Mouse (Mus musculus) mature B cell (primary cell): ENCODE measurements around the gene Gapvd1.

Experiments
- in situ Hi-C: fragments of 300-500 bp; cut with MboI; formaldehyde crosslinking; loops from 2 replicates; pipeline ENCODE4 v1.14.3; 2019

The Gapvd1 gene

DNA sequence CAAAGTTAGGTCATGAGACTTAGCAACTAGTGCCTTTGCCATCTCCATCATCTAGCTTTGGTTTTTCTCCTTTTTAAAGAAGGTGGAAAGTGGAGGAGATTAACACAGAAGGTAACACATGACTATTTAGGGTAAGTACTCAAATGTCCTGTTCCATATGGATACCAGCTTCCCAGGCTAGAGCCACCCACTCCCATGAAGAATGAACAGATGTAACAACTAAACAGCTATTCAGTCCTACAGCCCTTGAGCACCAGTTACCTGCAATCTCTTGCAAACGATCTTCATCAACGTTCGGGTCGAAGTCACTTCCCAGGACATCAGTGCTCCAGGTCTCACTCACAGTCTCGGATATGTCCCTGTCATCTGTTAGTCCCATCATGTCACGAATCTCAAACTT is 43.1 kb downstream of the Gapvd1 start:
- in situ Hi-C loops, result no loop called here

DNA sequence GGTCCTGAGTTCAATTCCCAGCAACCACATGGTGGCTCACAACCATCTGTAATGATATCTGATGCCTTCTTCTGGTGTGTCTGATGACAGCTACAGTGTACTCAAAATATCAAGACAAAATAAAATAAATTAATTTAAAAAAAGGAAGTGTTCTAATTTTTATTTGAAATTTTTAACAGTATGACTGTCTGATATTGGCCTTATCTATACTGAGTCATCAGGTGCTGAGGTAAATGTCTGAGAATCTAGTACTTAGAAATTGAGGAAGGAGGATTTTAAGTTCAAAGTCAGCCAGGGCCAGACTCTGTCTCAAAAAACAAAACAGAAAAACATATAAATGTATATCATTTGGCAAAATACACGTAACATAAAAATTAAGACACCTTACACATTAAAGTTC is 46.4 kb downstream of the Gapvd1 start:
- in situ Hi-C loops, result no loop called here

- in situ Hi-C loops, result no loop called here
These were observed 58.4 kb downstream of the Gapvd1 start for GRCm38 (mm10) chr2:34696592-34696991.

- in situ Hi-C loops, result no loop called here
These were observed 62.2 kb downstream of the Gapvd1 start for GRCm38 (mm10) chr2:34692861-34693260.

- in situ Hi-C loops, result no loop called here
These were observed 70.8 kb downstream of the Gapvd1 start for GRCm38 (mm10) chr2:34684076-34684870.

DNA sequence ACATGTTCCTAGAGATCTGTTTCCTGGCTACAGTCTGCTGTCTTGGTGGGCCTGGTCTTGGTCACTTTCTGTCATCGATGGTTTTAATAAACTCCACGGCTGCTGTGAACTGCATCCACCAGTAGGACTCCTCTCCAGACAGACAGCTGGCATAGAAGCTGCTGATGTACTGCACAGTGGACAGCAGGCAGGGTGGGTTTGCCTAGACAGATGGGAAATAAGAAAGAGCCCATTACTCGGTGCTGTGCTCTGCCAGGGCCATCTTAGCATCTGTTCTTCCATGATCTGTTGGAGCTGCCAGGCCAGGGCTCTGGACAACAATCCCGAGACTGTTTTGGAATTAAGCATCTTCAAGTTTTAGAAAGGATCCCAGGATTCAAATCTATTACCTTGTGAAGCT is 77.1 kb downstream of the Gapvd1 start:
- in situ Hi-C loops, result no loop called here

DNA sequence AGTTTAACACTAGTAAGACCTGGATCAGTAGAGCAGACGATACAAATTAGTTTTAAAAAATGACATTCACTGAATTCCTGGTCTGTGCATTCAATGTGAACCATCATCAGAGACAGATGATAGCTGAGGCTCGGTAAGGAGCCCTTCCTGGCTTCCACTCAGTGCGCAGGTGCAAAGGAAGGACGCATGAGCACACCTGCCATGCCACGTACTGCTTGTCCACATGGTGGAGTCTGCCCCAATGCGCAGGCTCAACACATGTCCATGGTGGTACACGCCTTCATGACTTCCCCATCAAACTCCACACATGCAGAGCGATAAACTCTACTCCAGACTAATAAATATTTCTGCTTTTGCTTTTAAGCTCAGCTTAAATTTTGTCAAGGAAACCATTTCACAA is 78.0 kb downstream of the Gapvd1 start:
- in situ Hi-C loops, result no loop called here

GRCm38 (mm10) chr2:34673846-34674245 is 81.2 kb downstream of the Gapvd1 start:
- in situ Hi-C loops, result no loop called here

DNA sequence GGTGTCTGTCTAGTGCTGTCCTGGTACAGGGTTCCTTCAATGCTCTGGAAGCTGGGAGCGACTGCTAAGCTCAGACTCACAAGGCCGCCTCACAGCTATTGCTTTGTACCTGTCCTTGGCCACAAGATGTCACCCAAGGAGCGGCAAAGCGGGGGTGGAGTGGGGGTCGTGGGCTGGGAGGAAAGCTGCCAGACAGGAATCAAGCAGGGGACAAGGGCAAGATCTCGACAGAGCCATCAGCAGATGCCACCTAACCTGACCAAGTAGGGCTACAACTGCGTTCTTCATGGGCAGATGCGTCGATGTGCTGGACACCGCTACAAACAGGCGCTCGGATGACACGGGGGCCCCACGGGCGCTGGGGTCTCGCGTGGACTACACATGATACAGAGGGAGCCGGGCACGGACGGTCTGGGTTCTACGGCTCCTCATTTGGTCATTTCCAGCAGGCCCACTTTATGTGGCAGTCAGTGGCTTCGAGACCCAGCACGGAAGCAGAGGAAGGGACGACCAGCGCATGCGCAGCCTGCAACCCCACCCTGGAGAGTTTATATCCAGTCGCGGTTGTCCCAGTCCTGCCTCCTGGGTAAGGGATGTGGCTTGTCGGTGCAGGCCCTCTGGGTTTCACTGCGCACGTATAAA is 83.5 kb downstream of the Gapvd1 start:
- in situ Hi-C loops, result no loop called here

GRCm38 (mm10) chr2:34670470-34670869 is 84.6 kb downstream of the Gapvd1 start:
- in situ Hi-C loops, result no loop called here

GRCm38 (mm10) chr2:34669203-34669746 is 85.8 kb downstream of the Gapvd1 start:
- in situ Hi-C loops, result no loop called here

GRCm38 (mm10) chr2:34668440-34669191 is 86.4 kb downstream of the Gapvd1 start:
- in situ Hi-C loops, result no loop called here

- in situ Hi-C loops, result no loop called here
These were observed 87.2 kb downstream of the Gapvd1 start for GRCm38 (mm10) chr2:34667820-34668219.

DNA sequence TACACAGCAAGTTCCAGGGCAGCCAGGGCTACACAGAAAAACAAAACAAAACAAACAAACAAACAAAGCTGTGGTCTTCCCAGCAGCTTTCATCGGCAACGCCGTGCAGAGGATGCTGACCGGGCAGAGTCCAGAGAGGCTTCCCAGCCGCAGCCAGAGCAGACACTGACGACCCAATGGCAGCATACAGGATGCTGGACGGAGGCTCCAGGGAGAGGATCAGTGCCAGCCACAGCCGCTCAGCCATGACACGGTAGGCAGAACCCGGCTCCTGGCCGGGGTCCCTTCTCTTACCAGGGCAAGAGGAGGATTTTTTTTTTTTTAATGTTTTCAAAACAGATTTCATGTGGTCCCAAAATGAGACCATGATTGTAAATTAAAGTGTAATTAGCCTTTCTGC is 107.6 kb downstream of the Gapvd1 start:
- in situ Hi-C loops, result no loop called here

DNA sequence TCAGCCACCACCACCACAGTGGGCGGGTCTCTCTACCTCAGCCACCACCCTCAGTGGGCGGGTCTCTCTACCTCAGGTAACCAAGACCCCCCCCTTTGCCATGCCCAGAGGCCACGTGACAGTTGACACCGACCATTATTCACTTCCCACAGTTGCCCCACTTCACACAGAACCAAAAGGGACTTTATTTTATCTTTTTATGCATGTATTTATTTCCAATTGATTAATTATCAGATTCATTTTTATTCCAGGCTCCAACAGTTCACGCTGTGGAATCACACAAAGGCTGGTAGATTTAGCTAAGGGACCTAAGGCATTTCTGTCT is 108.5 kb downstream of the Gapvd1 start:
- in situ Hi-C loops, result no loop called here

DNA sequence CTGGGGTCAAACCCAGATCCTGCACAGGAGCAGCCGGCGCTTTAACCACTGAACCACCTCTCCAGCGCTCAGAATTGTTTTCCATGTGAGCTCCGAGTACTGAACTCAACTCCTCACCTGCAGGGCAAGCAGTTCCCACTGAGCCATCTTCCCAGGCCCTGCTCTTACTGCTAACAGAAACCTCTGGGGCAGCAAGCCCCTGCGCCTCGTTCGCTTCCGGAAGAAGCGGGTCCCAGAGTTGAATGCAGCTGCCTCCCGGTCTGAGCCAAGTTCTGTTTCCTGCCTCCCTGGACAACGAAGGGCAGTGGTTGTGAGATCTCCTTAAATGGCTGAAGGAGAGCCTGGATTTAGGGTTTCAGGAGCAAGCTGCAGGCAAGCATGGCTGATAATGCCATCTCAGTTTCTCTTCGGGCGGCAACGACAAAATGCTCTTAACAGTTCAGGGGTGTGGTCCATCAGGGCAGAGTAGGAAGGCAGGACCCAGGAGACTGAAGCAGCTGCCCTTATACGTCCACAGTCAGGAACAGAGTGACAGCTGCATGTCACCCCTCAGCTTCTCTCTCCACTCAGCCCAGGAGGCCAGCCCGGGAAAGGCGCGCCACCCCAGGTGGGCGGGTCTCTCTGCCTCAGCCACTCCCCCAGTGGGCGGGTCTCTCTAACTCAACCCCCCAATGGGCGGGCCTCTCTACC is 109.0 kb downstream of the Gapvd1 start:
- in situ Hi-C loops, result no loop called here

- in situ Hi-C loops, result no loop called here
These were observed 110.2 kb downstream of the Gapvd1 start for GRCm38 (mm10) chr2:34644571-34645526.

- in situ Hi-C loops, result no loop called here
These were observed 112.7 kb downstream of the Gapvd1 start for GRCm38 (mm10) chr2:34642351-34642750.

- in situ Hi-C loops, result loop anchor here (10.0 kb wide), 1 partner anchor 665 kb away; no protein-coding TSS in a partner anchor
These were observed 115.3 kb downstream of the Gapvd1 start for GRCm38 (mm10) chr2:34639725-34640124.

DNA sequence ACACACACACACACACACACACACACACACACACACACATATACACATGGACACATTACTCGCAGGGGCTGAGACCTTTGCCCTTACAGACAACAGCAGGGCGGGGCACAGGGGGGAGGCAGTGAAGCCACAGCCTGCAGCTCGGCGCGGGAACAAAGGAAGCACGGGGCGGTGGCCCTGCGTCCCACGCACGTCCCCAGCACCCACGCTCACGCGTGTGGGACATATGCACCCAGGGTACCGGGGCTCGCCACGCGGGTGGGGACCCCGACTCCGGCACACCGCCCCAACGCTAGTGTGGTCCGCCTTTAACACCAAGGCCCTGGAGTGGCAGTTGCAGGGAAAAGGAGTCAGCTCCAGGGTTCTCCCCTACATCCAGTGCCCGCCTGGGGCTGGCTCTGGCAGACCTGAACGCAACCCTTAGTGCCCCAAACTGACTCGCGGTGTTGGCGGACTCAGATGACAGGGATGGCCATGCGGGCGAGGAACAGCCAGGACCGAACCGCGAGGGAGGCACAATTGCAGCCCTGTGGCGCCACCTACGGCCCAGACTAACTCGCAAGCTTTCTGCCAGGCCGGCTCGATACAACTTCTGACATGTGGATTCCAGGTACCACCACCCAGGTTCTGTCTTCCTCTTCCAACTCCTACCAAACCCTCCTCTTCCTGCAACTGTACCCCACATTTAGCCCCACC is 115.9 kb downstream of the Gapvd1 start:
- in situ Hi-C loops, result loop anchor here (10.0 kb wide), 1 partner anchor 664 kb away; no protein-coding TSS in a partner anchor
